Mouse (Mus musculus) intestine, embryonic 15.5 days (tissue): ENCODE measurements around the gene Cd300ld4. TPM values are rescaled to one million over a fixed set of nuclear protein-coding genes. Genes with fewer than 3 reads are reported as not detected.
"Not testable (repeated sequence)": the region's sequence is repeated elsewhere in the genome, so short reads cannot be mapped to it uniquely, and the experiment has no call there.

Source experiments
- ATAC-seq: fragments of 200-750 bp; cut with Nextera tagmentation; 2 replicates; pipeline ENCODE4 v1.8.0; 2017; ENCODE audit warnings: moderate TSS enrichment, moderate library complexity
- H3K27ac ChIP-seq: fragments of 300-500 bp; sonication (generic); 2 replicates; pipeline ENCODE4 v1.5.1; 2015; ENCODE audit warnings: mild to moderate bottlenecking, inconsistent platforms
- H3K27me3 ChIP-seq: fragments of 300-500 bp; sonication (generic); replicated peaks from 2 replicates; pipeline ENCODE4 v1.6.1; 2015; ENCODE audit warnings: inconsistent platforms
- H3K36me3 ChIP-seq: fragments of 300-500 bp; sonication (generic); 2 replicates; pipeline ENCODE4 v1.6.1; 2015; ENCODE audit warnings: inconsistent platforms
- H3K4me1 ChIP-seq: fragments of 300-500 bp; sonication (generic); replicated peaks from 2 replicates; pipeline ENCODE4 v1.6.1; 2015; ENCODE audit warnings: inconsistent platforms
- H3K4me2 ChIP-seq: fragments of 300-500 bp; sonication (generic); replicated peaks from 2 replicates; pipeline ENCODE4 v1.6.1; 2015; ENCODE audit warnings: mild to moderate bottlenecking, inconsistent platforms
- H3K4me3 ChIP-seq: fragments of 300-500 bp; sonication (generic); replicated peaks from 2 replicates; pipeline ENCODE4 v1.5.1; 2015; ENCODE audit warnings: inconsistent platforms
- H3K9ac ChIP-seq: fragments of 300-500 bp; sonication (generic); 2 replicates; pipeline ENCODE4 v1.6.1; 2015; ENCODE audit warnings: inconsistent platforms
- H3K9me3 ChIP-seq: fragments of 300-500 bp; sonication (generic); 2 replicates; pipeline ENCODE4 v1.6.1; 2016; ENCODE audit warnings: inconsistent platforms
- WGBS: fragments of 180-500 bp; shearing (Covaris S2); methylation state at CpG from one replicate; pipeline ENCODE4 v1.1.7; 2015; 5-methylcytosine and 5-hydroxymethylcytosine counted together
- polyA plus RNA-seq: library from polyadenylated mRNA; unstranded; fragments of >200 nt; fragmentation: Nextera tagmentation; extraction: Ambion mirVana; gene quantifications from 2 replicates; pipeline ENCODE4 v1.2.1, GENCODE M21; 2015

Gene Cd300ld4
- polyA plus RNA-seq: not detected in 2 replicates

DNA sequence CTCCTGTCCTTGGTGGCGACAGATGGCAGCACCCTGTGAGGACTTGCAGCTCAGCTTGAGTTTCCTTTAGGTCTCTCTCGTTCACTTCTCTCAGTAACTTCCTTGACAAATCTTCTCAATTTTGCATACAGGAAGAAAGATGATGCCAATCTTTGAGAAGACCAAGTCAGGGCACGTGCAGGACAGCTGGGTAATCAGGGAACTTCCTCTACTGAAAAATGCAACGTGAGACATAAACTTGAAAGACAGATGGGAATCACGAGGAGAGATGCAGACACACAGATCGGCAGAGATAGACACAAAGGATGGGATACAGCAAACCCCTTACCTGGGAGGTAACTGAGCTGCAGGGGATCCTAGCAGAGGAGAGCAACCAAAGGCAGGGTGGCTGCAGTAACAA, at the start of gene Cd300ld4:
TSS of gene Cd300ld4 (minus strand) at position 101 of the 400 bp plus-strand sequence.
- not testable (repeated sequence) for ATAC-seq, H3K9me3 ChIP-seq, H3K27me3 ChIP-seq, H3K4me1 ChIP-seq, H3K9ac ChIP-seq, H3K36me3 ChIP-seq, H3K4me3 ChIP-seq, H3K27ac ChIP-seq, H3K4me2 ChIP-seq
- no CpG with 5 or more reads among the region's 6 CpGs for WGBS

DNA sequence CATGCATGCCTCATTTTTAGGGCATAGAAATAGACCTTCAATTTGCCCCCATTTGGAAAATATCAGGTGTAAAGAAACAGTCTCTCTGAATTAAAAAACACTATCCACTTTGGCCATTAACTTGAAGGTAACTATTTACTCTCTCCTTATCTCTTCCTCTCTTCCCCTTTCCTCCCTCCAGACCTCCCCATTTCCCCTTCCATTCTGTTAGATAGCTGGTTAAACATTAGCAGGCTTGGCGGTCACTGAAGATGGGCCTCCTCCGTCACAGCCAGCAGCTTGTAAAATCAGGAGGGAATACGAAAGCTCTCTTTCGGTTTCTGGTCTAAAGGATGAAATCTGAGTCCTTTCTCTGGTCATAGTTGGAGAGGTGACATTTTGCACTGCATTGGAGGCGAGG, 49.0 kb upstream of the Cd300ld4 start:
- Histone ChIP-seq H3K27ac (no peak overlapping the region), H3K36me3 (no peaks in the 10 kb centered on the region), H3K4me2 (no peak overlapping the region; the same call in 1 of the 2 replicates), H3K4me3 (no peak overlapping the region), H3K9ac (no peak overlapping the region), H3K27me3 (no peaks in the 10 kb centered on the region), H3K9me3 (no peaks in the 10 kb centered on the region), H3K4me1 (peaks cover 16% of the 10 kb centered on the region)
- peak; percentile 67 for ATAC-seq
- WGBS: 34% methylated on average over 5 of the region's 5 CpGs

DNA sequence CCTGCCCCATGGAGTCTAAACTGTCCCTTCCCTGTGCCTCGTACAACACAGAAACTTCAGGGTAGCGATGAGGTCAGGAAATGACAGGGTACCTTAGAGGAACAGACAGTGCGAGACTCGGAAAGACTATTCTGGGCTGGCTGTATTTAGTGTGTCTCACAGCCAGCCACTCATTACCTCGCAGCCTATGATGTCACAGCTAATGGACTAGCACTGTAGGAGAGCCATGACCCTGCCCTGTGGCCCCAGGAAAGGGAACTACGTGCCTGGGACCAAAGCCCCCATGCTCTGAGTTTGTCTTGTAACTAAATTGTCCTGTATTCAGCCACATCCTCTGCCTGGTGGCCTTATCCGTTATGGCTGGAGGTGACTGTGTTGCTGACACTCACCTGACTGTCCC, 48.6 kb upstream of the Cd300ld4 start:
- no peak overlapping the region for H3K27ac ChIP-seq
- no peak overlapping the region for H3K4me3 ChIP-seq
- WGBS: 54% methylated on average over 7 of the region's 7 CpGs
- peaks cover 16% of the 10 kb centered on the region for H3K4me1 ChIP-seq
- no peak overlapping the region for H3K9ac ChIP-seq
- H3K27me3 ChIP-seq: no peaks in the 10 kb centered on the region
- H3K36me3 ChIP-seq: no peaks in the 10 kb centered on the region
- no peak overlapping the region for H3K4me2 ChIP-seq
- ATAC-seq: peak; percentile 27; the same call in 1 of the 2 replicates
- no peaks in the 10 kb centered on the region for H3K9me3 ChIP-seq

DNA sequence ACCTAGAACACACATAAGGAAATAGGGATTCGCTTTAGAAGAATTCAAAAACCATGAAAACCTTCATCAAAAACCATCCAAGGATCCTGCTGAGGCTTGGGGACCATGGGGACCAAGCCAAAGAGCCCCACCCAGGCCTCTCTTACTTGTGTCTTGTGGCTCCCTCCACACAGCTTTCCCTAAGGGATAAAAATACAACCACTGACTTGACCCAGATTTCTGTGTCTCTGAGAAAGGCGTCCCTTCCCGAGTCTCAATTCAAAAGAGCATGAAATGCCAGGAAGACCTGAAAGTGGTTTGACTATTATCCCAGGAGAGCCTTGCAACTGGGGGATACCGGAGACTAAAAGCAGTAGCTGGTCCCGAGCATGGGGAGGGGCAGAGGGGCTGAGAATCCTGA, 46.2 kb upstream of the Cd300ld4 start:
- Histone ChIP-seq H3K27ac (no peak overlapping the region), H3K4me3 (no peak overlapping the region), H3K9ac (no peak overlapping the region), H3K4me1 (peaks cover 16% of the 10 kb centered on the region), H3K36me3 (no peaks in the 10 kb centered on the region), H3K9me3 (no peaks in the 10 kb centered on the region), H3K27me3 (no peaks in the 10 kb centered on the region), H3K4me2 (no peak overlapping the region)
- no peak for ATAC-seq
- 78% methylated on average over 5 of the region's 5 CpGs for WGBS

DNA sequence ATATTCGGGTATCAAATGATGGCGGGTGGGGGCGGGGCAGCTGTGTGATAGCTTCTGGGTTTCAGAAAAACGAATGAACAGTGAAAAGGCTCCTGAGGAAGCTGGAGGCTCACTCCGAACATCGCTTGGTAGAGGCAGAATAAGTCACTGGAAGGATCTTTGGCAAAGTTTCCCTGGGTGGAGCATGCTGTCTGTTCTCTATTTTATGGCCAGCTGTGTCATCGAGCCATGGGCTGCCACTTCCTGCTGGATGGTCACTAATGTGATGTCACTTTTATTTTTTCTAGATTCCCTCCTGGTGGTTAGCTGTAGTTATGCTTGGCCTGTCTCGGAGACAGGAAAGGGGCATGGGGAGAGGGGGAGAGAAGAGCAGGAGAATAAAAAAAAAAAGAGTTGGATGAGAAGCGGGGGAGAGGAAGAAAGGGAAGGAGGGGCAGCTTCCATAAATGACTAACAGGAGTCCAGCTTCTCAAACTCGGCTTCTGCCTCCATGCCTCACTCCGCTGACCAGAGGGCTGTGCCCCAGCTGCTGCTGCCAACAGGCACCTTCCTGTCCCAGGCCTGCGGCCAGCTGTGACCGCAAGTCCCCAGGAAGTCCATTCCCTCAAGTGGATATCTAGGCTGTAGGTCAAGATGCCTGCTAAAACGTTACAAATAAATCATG, 45.0 kb upstream of the Cd300ld4 start:
- no peak overlapping the region for H3K4me3 ChIP-seq
- ATAC-seq: peak; percentile 46; the same call in 1 of the 2 replicates
- peaks cover 16% of the 10 kb centered on the region for H3K4me1 ChIP-seq
- no peaks in the 10 kb centered on the region for H3K9me3 ChIP-seq
- H3K4me2 ChIP-seq: peak overlapping the region; percentile 46
- H3K36me3 ChIP-seq: no peaks in the 10 kb centered on the region
- H3K27ac ChIP-seq: peak overlapping the region; percentile 54
- H3K27me3 ChIP-seq: no peaks in the 10 kb centered on the region
- WGBS: 11% methylated on average over 14 of the region's 14 CpGs
- no peak overlapping the region; the same call in 1 of the 2 replicates for H3K9ac ChIP-seq

DNA sequence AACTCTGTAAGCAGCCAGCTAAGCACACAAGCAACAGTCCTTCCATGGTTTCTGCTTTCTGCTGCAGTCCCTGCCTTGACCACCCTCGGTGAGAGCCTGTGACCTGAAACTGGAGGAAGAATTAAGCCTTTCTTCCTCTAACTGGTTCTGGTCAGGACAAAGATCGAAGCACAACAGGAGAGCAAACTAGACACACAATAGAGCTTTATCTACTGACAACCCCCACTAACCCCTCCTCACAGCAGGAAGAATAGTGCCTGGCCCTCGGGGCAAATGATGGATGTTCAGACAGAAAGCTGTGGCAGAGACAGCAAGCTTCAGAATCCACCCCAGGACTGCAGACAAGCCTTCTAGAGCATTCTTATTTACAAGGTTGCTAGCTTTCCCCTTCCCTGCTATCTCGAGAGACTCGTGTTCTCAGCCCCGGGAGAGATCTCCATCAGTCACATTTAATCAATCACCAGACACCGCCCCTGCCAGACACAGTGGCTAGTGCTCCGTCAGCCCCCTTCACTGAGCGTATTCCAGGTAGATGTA, 44.3 kb upstream of the Cd300ld4 start:
- H3K4me1 ChIP-seq: peaks cover 16% of the 10 kb centered on the region
- no peaks in the 10 kb centered on the region for H3K27me3 ChIP-seq
- ATAC-seq: no peak
- no peak overlapping the region; the same call in 1 of the 2 replicates for H3K9ac ChIP-seq
- no peaks in the 10 kb centered on the region for H3K9me3 ChIP-seq
- whole genome bisulfite sequencing: 12% methylated on average over 9 of the region's 9 CpGs
- 0 out of 2 replicates have a peak overlapping the region, but pooled peaks have one; percentile 54 for H3K27ac ChIP-seq
- peak overlapping the region; percentile 46 for H3K4me2 ChIP-seq
- H3K36me3 ChIP-seq: no peaks in the 10 kb centered on the region
- H3K4me3 ChIP-seq: no peak overlapping the region

DNA sequence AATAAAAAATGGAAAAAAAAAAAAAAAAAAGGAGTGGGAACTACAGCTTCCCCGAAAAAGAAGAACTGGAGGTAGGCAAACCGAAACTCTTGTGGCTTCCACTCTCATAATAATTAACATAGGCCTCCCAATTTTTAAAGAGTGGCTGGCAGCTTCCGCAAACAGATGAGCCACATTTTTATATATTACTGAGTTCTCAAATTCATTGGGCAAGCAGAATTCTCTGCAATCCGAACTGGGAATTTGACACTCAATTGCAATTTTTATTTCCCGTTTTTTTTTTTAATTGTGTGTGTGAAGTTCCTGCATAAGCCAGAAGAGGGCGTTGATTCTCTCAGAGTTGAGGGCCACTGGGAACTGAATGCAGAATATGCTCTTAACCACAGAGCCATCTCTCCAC, 40.0 kb upstream of the Cd300ld4 start:
- Histone ChIP-seq H3K4me2 (no peak overlapping the region), H3K4me3 (no peak overlapping the region), H3K9me3 (no peaks in the 10 kb centered on the region), H3K27ac (no peak overlapping the region), H3K27me3 (no peaks in the 10 kb centered on the region), H3K4me1 (peaks cover 9% of the 10 kb centered on the region), H3K36me3 (no peaks in the 10 kb centered on the region), H3K9ac (no peak overlapping the region)
- no peak for ATAC-seq
- 60% methylated on average over 6 of the region's 6 CpGs for WGBS

DNA sequence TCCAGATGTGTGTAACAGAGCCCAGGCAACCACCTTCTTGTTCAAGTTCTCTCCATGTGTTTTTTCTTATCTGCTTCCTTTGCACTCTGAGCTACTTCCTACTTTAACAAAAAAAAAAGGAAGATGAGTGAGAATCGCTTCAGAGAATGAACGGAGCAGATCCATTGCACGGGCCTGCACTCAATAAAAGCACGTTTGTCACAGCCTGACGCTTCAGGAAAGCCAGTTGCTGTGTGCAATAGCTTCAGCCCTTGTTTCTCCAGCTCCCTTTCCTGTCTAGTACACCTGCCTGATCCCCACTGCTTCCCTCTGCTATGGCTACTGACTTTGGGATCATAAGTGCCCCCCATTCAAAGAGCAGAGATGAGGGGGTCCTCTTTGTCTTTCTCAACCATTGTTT, 35.3 kb upstream of the Cd300ld4 start, which contains the start of gene Cd300e:
TSS of gene Cd300e (minus strand) at position 101 of the 400 bp plus-strand sequence.
- Histone ChIP-seq H3K4me1 (no peaks in the 10 kb centered on the region), H3K27me3 (no peaks in the 10 kb centered on the region), H3K27ac (no peak within 1 kb of the TSS), H3K4me3 (no peak within 1 kb of the TSS), H3K36me3 (no peaks in the 10 kb centered on the region), H3K9ac (no peak within 1 kb of the TSS), H3K9me3 (no peaks in the 10 kb centered on the region), H3K4me2 (no peak within 1 kb of the TSS)
- WGBS: 46% methylated on average over 5 of the region's 5 CpGs
- ATAC-seq: no peak

DNA sequence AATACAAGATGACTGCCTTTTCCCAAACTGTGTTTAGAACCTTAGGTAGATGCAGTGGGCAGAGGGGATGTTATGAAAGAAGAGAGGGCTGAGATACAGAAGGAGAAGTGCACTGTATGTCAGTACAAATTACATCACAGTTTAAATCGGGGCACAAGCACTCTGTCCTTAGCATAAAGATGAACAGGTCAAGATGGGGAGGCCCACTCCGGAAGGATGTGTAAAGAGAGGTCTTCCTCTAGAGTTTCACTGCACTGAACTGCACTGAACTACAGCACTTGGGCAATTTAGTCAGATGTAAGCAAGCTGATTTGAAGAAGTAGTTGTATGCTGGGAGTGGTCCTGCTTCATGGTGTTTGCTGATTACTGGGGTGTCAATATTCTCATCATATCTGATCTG, 33.0 kb upstream of the Cd300ld4 start:
- 75% methylated on average over 2 of the region's 2 CpGs for WGBS
- no peaks in the 10 kb centered on the region for H3K9me3 ChIP-seq
- no peak overlapping the region for H3K27ac ChIP-seq
- no peaks in the 10 kb centered on the region for H3K36me3 ChIP-seq
- H3K4me3 ChIP-seq: no peak overlapping the region
- no peak overlapping the region for H3K4me2 ChIP-seq
- H3K4me1 ChIP-seq: no peaks in the 10 kb centered on the region
- no peak overlapping the region for H3K9ac ChIP-seq
- no peaks in the 10 kb centered on the region for H3K27me3 ChIP-seq
- ATAC-seq: no peak

DNA sequence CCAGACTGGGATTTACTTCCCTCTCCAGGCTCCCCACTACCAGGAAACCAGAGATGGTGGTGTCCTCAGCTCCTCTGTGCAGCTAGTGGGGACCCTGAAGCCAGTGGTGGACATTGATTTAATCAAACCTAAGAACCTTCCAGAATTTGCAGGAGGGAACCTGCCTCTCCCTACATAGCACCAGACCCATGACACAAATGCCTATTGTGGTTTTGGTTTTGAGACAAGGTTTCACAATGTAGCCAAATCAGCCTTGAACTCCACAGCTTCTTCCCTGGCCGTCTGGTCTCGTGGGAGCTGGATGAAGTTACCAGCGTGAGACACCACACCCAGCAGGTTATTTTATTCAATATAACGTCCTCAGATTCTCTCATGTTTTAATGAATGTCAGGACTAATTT, 31.9 kb upstream of the Cd300ld4 start:
- WGBS: 76% methylated on average over 4 of the region's 4 CpGs
- H3K27me3 ChIP-seq: no peaks in the 10 kb centered on the region
- ATAC-seq: no peak
- H3K27ac ChIP-seq: no peak overlapping the region
- no peak overlapping the region for H3K4me3 ChIP-seq
- H3K4me2 ChIP-seq: no peak overlapping the region
- H3K4me1 ChIP-seq: no peaks in the 10 kb centered on the region
- H3K36me3 ChIP-seq: no peaks in the 10 kb centered on the region
- H3K9ac ChIP-seq: no peak overlapping the region
- H3K9me3 ChIP-seq: no peaks in the 10 kb centered on the region

DNA sequence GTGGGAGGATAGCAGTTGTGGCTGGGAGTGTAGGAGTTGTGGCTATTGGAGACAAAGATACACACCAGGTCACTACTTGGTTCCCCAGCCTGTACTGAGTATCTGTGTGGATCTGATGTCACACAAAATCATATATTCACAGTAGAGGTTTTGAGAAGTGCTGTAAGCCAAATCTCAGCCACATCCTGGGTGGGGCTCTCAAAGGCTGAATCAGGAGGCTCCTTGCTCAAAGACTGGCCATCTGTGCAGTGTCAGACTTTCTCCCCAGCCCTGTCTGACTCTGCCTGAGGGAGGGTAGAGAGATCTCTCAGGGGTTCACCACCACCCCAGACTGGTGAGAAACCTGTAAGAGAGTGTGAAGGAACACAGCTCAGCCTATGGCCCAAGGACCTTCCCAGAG, 27.7 kb upstream of the Cd300ld4 start:
- Histone ChIP-seq H3K36me3 (no peaks in the 10 kb centered on the region), H3K4me3 (no peak overlapping the region), H3K9ac (no peak overlapping the region), H3K4me1 (no peaks in the 10 kb centered on the region), H3K9me3 (no peaks in the 10 kb centered on the region), H3K4me2 (no peak overlapping the region), H3K27me3 (no peaks in the 10 kb centered on the region), H3K27ac (no peak overlapping the region)
- ATAC-seq: no peak

DNA sequence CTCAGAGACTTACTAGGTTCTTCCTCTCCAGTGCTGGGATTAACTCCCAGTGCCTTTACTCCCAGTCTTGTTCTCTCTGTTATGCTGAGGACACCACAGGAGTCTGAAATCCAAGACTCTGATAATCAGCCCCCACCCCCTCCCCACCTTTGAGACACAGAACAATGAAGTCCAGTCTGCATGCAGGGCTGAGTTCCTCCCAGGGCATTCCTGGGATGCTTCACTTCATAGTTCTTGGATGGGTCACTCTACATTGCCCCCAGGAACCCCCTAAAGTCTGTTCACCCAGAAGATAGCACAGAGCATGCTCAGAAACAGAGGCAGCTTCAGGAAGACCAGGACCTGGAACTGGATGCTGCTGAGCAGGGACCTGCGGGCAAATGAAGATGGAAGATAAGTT, 26.2 kb upstream of the Cd300ld4 start:
- no peak overlapping the region for H3K27ac ChIP-seq
- no peaks in the 10 kb centered on the region for H3K9me3 ChIP-seq
- no peaks in the 10 kb centered on the region for H3K36me3 ChIP-seq
- no peaks in the 10 kb centered on the region for H3K4me1 ChIP-seq
- H3K27me3 ChIP-seq: no peaks in the 10 kb centered on the region
- H3K4me2 ChIP-seq: no peak overlapping the region
- ATAC-seq: no peak
- no peak overlapping the region for H3K4me3 ChIP-seq
- WGBS: 88% methylated on average over 1 of the region's 1 CpGs
- no peak overlapping the region for H3K9ac ChIP-seq

DNA sequence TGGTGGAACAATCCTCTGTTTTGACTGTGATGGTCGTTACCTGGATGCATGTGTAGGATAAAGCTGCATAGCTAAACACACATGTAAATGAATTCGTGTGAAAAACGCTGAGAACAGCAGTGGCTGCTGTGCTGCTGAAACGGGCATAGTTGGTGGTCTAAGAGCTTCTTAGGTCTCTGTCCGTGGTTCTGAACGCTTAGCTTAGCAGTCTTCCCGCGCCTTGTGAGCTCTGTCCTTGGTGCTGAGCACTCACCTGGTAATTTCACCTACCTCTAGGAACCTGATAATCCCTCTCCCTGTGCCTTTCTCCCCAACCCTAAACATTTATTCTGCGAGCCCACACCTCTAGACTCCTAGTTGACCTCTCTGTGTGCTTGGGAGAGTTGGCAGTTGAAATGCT, 25.4 kb upstream of the Cd300ld4 start:
- Histone ChIP-seq H3K9ac (no peak overlapping the region), H3K27ac (no peak overlapping the region), H3K9me3 (no peaks in the 10 kb centered on the region), H3K4me2 (no peak overlapping the region), H3K27me3 (no peaks in the 10 kb centered on the region), H3K36me3 (no peaks in the 10 kb centered on the region), H3K4me1 (no peaks in the 10 kb centered on the region), H3K4me3 (no peak overlapping the region)
- ATAC-seq: no peak
- WGBS: 2% methylated on average over 9 of the region's 9 CpGs
